Mouse (Mus musculus): ENCODE measurements around the gene Cox10. TPM values are rescaled to one million over a fixed set of nuclear protein-coding genes. Genes with fewer than 3 reads are reported as not detected.

Cox10 gene
- polyA plus RNA-seq, 1 experiment, result 32.9 TPM

- no peak overlapping the region for H3K27ac ChIP-seq (replicated peaks; ENCODE audit: low read depth, low read length)
- no peak overlapping the region for H3K4me3 ChIP-seq (ENCODE audit: insufficient read depth, low read depth, low read length)
- no peaks in the 10 kb centered on the region for H3K4me1 ChIP-seq (ENCODE audit: control insufficient read depth, insufficient read depth, insufficient read length, low read length)
These were observed 110.8 kb downstream of the Cox10 start for GRCm38 (mm10) chr11:63968388-63969035.

- H3K27ac ChIP-seq (replicated peaks; ENCODE audit: low read depth, low read length), result no peak overlapping the region
- H3K4me3 ChIP-seq (ENCODE audit: insufficient read depth, low read depth, low read length), result no peak overlapping the region
- no peaks in the 10 kb centered on the region for H3K4me1 ChIP-seq (ENCODE audit: control insufficient read depth, insufficient read depth, insufficient read length, low read length)
These were observed 111.5 kb downstream of the Cox10 start for GRCm38 (mm10) chr11:63967641-63968387.

GRCm38 (mm10) chr11:63965437-63965836 is 113.8 kb downstream of the Cox10 start:
- H3K27ac ChIP-seq (replicated peaks; ENCODE audit: low read depth, low read length), result no peak overlapping the region

GRCm38 (mm10) chr11:63957207-63957606 is 122.1 kb downstream of the Cox10 start:
- no peaks in the 10 kb centered on the region for H3K4me1 ChIP-seq (ENCODE audit: control insufficient read depth, insufficient read depth, insufficient read length, low read length)
- H3K4me3 ChIP-seq (ENCODE audit: insufficient read depth, low read depth, low read length), result no peak overlapping the region
- no peak overlapping the region for H3K27ac ChIP-seq (replicated peaks; ENCODE audit: low read depth, low read length)

More at GRCm38 (mm10) chr11:63965437-63965836, 113.8 kb downstream of the Cox10 start:
- Histone ChIP-seq H3K4me1 (ENCODE audit: control insufficient read depth, insufficient read depth, insufficient read length, low read length) (no peaks in the 10 kb centered on the region), H3K4me3 (ENCODE audit: insufficient read depth, low read depth, low read length) (no peak overlapping the region)

GRCm38 (mm10) chr11:63956748-63957147 is 122.5 kb downstream of the Cox10 start:
- Histone ChIP-seq H3K27ac (replicated peaks; ENCODE audit: low read depth, low read length) (no peak overlapping the region), H3K4me1 (ENCODE audit: control insufficient read depth, insufficient read depth, insufficient read length, low read length) (no peaks in the 10 kb centered on the region), H3K4me3 (ENCODE audit: insufficient read depth, low read depth, low read length) (no peak overlapping the region)

- no peak overlapping the region for H3K27ac ChIP-seq (replicated peaks; ENCODE audit: low read depth, low read length)
- H3K4me1 ChIP-seq (ENCODE audit: control insufficient read depth, insufficient read depth, insufficient read length, low read length), result no peaks in the 10 kb centered on the region
- no peak overlapping the region for H3K4me3 ChIP-seq (ENCODE audit: insufficient read depth, low read depth, low read length)
These were observed 125.4 kb downstream of the Cox10 start for GRCm38 (mm10) chr11:63953887-63954286.

- Histone ChIP-seq H3K4me1 (ENCODE audit: control insufficient read depth, insufficient read depth, insufficient read length, low read length) (no peaks in the 10 kb centered on the region), H3K27ac (replicated peaks; ENCODE audit: low read depth, low read length) (no peak overlapping the region)
These were observed 126.5 kb downstream of the Cox10 start for GRCm38 (mm10) chr11:63952743-63953191.

GRCm38 (mm10) chr11:63951831-63952631 is 127.2 kb downstream of the Cox10 start:
- H3K4me1 ChIP-seq (ENCODE audit: control insufficient read depth, insufficient read depth, insufficient read length, low read length), result no peaks in the 10 kb centered on the region
- H3K27ac ChIP-seq (replicated peaks; ENCODE audit: low read depth, low read length), result no peak overlapping the region
- peak overlapping the region; percentile 35 for H3K4me3 ChIP-seq (ENCODE audit: insufficient read depth, low read depth, low read length)

More at GRCm38 (mm10) chr11:63952743-63953191, 126.5 kb downstream of the Cox10 start:
- H3K4me3 ChIP-seq (ENCODE audit: insufficient read depth, low read depth, low read length), result no peak overlapping the region

GRCm38 (mm10) chr11:63948371-63948770 is 130.9 kb downstream of the Cox10 start:
- Histone ChIP-seq H3K27ac (replicated peaks; ENCODE audit: low read depth, low read length) (no peak overlapping the region), H3K4me1 (ENCODE audit: control insufficient read depth, insufficient read depth, insufficient read length, low read length) (no peaks in the 10 kb centered on the region), H3K4me3 (ENCODE audit: insufficient read depth, low read depth, low read length) (no peak overlapping the region)

GRCm38 (mm10) chr11:63947024-63947423 is 132.2 kb downstream of the Cox10 start:
- H3K4me3 ChIP-seq (ENCODE audit: insufficient read depth, low read depth, low read length), result no peak overlapping the region
- H3K4me1 ChIP-seq (ENCODE audit: control insufficient read depth, insufficient read depth, insufficient read length, low read length), result no peaks in the 10 kb centered on the region
- H3K27ac ChIP-seq (replicated peaks; ENCODE audit: low read depth, low read length), result no peak overlapping the region

- Histone ChIP-seq H3K4me3 (ENCODE audit: insufficient read depth, low read depth, low read length) (no peak overlapping the region), H3K27ac (replicated peaks; ENCODE audit: low read depth, low read length) (no peak overlapping the region), H3K4me1 (ENCODE audit: control insufficient read depth, insufficient read depth, insufficient read length, low read length) (no peaks in the 10 kb centered on the region)
These were observed 135.3 kb downstream of the Cox10 start for GRCm38 (mm10) chr11:63943947-63944346.

- H3K4me3 ChIP-seq (ENCODE audit: insufficient read depth, low read depth, low read length), result no peak overlapping the region
- no peaks in the 10 kb centered on the region for H3K4me1 ChIP-seq (ENCODE audit: control insufficient read depth, insufficient read depth, insufficient read length, low read length)
- H3K27ac ChIP-seq (replicated peaks; ENCODE audit: low read depth, low read length), result no peak overlapping the region
These were observed 135.9 kb downstream of the Cox10 start for GRCm38 (mm10) chr11:63943268-63943890.

GRCm38 (mm10) chr11:63942177-63942576 is 137.1 kb downstream of the Cox10 start:
- no peak overlapping the region for H3K27ac ChIP-seq (replicated peaks; ENCODE audit: low read depth, low read length)
- no peaks in the 10 kb centered on the region for H3K4me1 ChIP-seq (ENCODE audit: control insufficient read depth, insufficient read depth, insufficient read length, low read length)
- H3K4me3 ChIP-seq (ENCODE audit: insufficient read depth, low read depth, low read length), result no peak overlapping the region

- Histone ChIP-seq H3K4me1 (ENCODE audit: control insufficient read depth, insufficient read depth, insufficient read length, low read length) (no peaks in the 10 kb centered on the region), H3K4me3 (ENCODE audit: insufficient read depth, low read depth, low read length) (no peak overlapping the region), H3K27ac (replicated peaks; ENCODE audit: low read depth, low read length) (no peak overlapping the region)
These were observed 142.6 kb downstream of the Cox10 start for GRCm38 (mm10) chr11:63936641-63937040.

- no peak overlapping the region for H3K27ac ChIP-seq (replicated peaks; ENCODE audit: low read depth, low read length)
- H3K4me3 ChIP-seq (ENCODE audit: insufficient read depth, low read depth, low read length), result no peak overlapping the region
- no peaks in the 10 kb centered on the region for H3K4me1 ChIP-seq (ENCODE audit: control insufficient read depth, insufficient read depth, insufficient read length, low read length)
These were observed 152.4 kb downstream of the Cox10 start for GRCm38 (mm10) chr11:63926901-63927300.

Measured in brown adipose tissue, adult 24 weeks (tissue).